Mouse (Mus musculus) E14TG2a.4 (cell line): Measurements from ENCODE around the gene Iqsec3.

Experiments
- CTCF ChIP-seq: conservative IDR thresholded peaks from 2 replicates; pipeline ENCODE4 v1.5.1; 2014; ENCODE audit warnings: low read length
- POU5F1 ChIP-seq: IDR thresholded peaks from 2 replicates; pipeline ENCODE4 v1.6.1; 2014; ENCODE audit warnings: low read length, borderline replicate concordance

DNA sequence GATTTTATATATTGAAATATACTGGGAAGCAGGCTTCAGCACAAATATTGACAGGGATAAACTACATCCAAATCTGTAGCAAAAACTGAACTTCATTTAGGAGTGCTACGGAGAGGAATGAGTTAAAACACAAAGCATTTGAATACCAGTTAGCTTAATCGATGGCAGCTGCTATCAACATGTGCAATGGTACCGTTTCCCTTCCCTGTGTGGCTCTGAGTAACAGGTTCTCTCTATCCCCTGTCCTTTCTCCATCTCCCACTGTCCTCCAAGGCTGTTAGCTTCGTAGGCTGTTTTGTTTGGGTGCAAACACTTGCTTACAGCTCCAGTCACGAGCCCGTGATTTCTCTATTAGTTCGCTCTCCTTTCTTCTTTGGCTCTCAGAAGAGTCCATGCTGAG, 19.7 kb downstream of the Iqsec3 start:
- no peak for TF ChIP-seq CTCF
- TF ChIP-seq POU5F1 = no peak
